Mouse (Mus musculus) forebrain, postnatal 0 days (tissue): ENCODE data around the gene Hist2h3c1. TPM values are rescaled to one million over a fixed set of nuclear protein-coding genes. Genes with fewer than 3 reads are reported as not detected.
"Not testable (repeated sequence)": the region's sequence is repeated elsewhere in the genome, so short reads cannot be mapped to it uniquely, and the experiment has no call there.

Experiments
- ATAC-seq: fragments of 200-750 bp; cut with Nextera tagmentation; 2 replicates; pipeline ENCODE4 v1.8.0; 2017; ENCODE audit warnings: mild to moderate bottlenecking, moderate library complexity
- DNase-seq: peaks from one replicate; pipeline ENCODE4 v3.0.0-alpha.2; 2015
- H3K27ac ChIP-seq: fragments of 300-500 bp; sonication (generic); 2 replicates; pipeline ENCODE4 v1.5.1; 2014; ENCODE audit warnings: low read depth, mild to moderate bottlenecking, antibody characterized with exemption, low read length, moderate library complexity, mixed read lengths
- H3K27me3 ChIP-seq: fragments of 300-500 bp; sonication (generic); 2 replicates; pipeline ENCODE4 v1.6.1; 2014; ENCODE audit warnings: mild to moderate bottlenecking, low read length, mixed read lengths; ENCODE audit not compliant: insufficient read depth
- H3K36me3 ChIP-seq: fragments of 300-500 bp; sonication (generic); 2 replicates; pipeline ENCODE4 v1.6.1; 2014; ENCODE audit warnings: mild to moderate bottlenecking, moderate library complexity; ENCODE audit not compliant: insufficient read depth
- H3K4me1 ChIP-seq: fragments of 300-500 bp; sonication (generic); 2 replicates; pipeline ENCODE4 v1.6.1; 2014; ENCODE audit warnings: antibody characterized with exemption; ENCODE audit not compliant: insufficient read depth
- H3K4me2 ChIP-seq: fragments of 300-500 bp; sonication (generic); 2 replicates; pipeline ENCODE4 v1.6.1; 2014; ENCODE audit warnings: low read depth, mild to moderate bottlenecking, moderate library complexity
- H3K4me3 ChIP-seq: fragments of 300-500 bp; sonication (generic); 2 replicates; pipeline ENCODE4 v1.5.1; 2014; ENCODE audit warnings: low read depth, low read length, mixed read lengths
- H3K9ac ChIP-seq: fragments of 300-500 bp; sonication (generic); 2 replicates; pipeline ENCODE4 v1.6.1; 2014; ENCODE audit warnings: mild to moderate bottlenecking
- H3K9me3 ChIP-seq: fragments of 300-500 bp; sonication (generic); 2 replicates; pipeline ENCODE4 v1.6.1; 2016; ENCODE audit warnings: low read length
- CTCF ChIP-seq: sonication (generic); IDR thresholded peaks from 2 replicates; pipeline ENCODE4 v1.5.1; 2016; ENCODE audit warnings: antibody characterized with exemption, control low read depth, low read depth
- WGBS: fragments of 180-500 bp; shearing (Covaris S2); extraction: QIAGEN DNeasy Blood & Tissue Kit; methylation state at CpG from one replicate; pipeline ENCODE4 v1.1.7; 2014; 5-methylcytosine and 5-hydroxymethylcytosine counted together
- polyA plus RNA-seq: library from polyadenylated mRNA; unstranded; fragments of >200 nt; fragmentation: Nextera tagmentation; extraction: Ambion mirVana; gene quantifications from 2 replicates; pipeline ENCODE4 v1.2.1, GENCODE M21; 2015
- total RNA-seq: library from RNA; depleted of rRNA; stranded (reverse); fragments of >200 nt; gene quantifications from 2 replicates; pipeline ENCODE4 v1.2.3, GENCODE M21; 2014

Gene Hist2h3c1
- total and polyA plus RNA-seq, 2 experiments from 2014 or later = not detected

- H3K4me2 ChIP-seq = peak overlapping the region; percentile 71
- H3K9ac ChIP-seq = peak overlapping the region; percentile 60
- no peaks in the 10 kb centered on the region for H3K36me3 ChIP-seq
- no peaks in the 10 kb centered on the region for H3K9me3 ChIP-seq
- under 1% methylated on average over 49 of the region's 49 CpGs for WGBS
- peak; percentile 82 for TF ChIP-seq CTCF
- peak; percentile 97 for DNase-seq
- no peaks in the 10 kb centered on the region for H3K27me3 ChIP-seq
- no peaks in the 10 kb centered on the region for H3K4me1 ChIP-seq
- peak; percentile 99 for ATAC-seq
- peak overlapping the region; percentile 84 for H3K27ac ChIP-seq
- peak overlapping the region; percentile 50 for H3K4me3 ChIP-seq
These were observed 31.5 kb downstream of the Hist2h3c1 start for GRCm38 (mm10) chr3:96277800-96278624.

GRCm38 (mm10) chr3:96280660-96281059 lies 34.2 kb downstream of the Hist2h3c1 start:
- H3K27me3 ChIP-seq = no peaks in the 10 kb centered on the region; the same call in 1 of the 2 replicates
- TF ChIP-seq CTCF = no peak
- H3K9ac ChIP-seq = no peak overlapping the region
- DNase-seq (no peak), ATAC-seq (no peak)
- H3K9me3 ChIP-seq = no peaks in the 10 kb centered on the region
- no peak overlapping the region for H3K4me2 ChIP-seq
- no peaks in the 10 kb centered on the region for H3K4me1 ChIP-seq
- no peak overlapping the region for H3K4me3 ChIP-seq
- WGBS = 52% methylated on average over 6 of the region's 6 CpGs
- H3K27ac ChIP-seq = no peak overlapping the region
- H3K36me3 ChIP-seq = no peaks in the 10 kb centered on the region

- Histone ChIP-seq H3K36me3 (no peaks in the 10 kb centered on the region), H3K27ac (no peak overlapping the region), H3K9ac (no peak overlapping the region), H3K4me1 (no peaks in the 10 kb centered on the region), H3K4me3 (no peak overlapping the region), H3K4me2 (no peak overlapping the region), H3K27me3 (peaks cover 2% of the 10 kb centered on the region; the same call in 1 of the 2 replicates), H3K9me3 (no peaks in the 10 kb centered on the region)
- 30% methylated on average over 4 of the region's 4 CpGs for WGBS
- ATAC-seq = peak; percentile 55
- DNase-seq = peak; percentile 76
- TF ChIP-seq CTCF = peak; percentile 71
These were observed 38.0 kb downstream of the Hist2h3c1 start for GRCm38 (mm10) chr3:96284457-96284856.

- not testable (repeated sequence) for H3K4me2 ChIP-seq, H3K4me1 ChIP-seq, DNase-seq, ATAC-seq, H3K36me3 ChIP-seq, H3K4me3 ChIP-seq, H3K9me3 ChIP-seq, H3K27me3 ChIP-seq, H3K9ac ChIP-seq, H3K27ac ChIP-seq
- WGBS = 91% methylated on average over 11 of the region's 11 CpGs
- peak; percentile 87 for TF ChIP-seq CTCF
These were observed 40.8 kb downstream of the Hist2h3c1 start for GRCm38 (mm10) chr3:96287334-96287733.

GRCm38 (mm10) chr3:96289201-96289600 lies 42.7 kb downstream of the Hist2h3c1 start:
- no peaks in the 10 kb centered on the region for H3K36me3 ChIP-seq
- no peak for DNase-seq
- H3K4me3 ChIP-seq = no peak overlapping the region
- no peak overlapping the region for H3K4me2 ChIP-seq
- no peaks in the 10 kb centered on the region for H3K9me3 ChIP-seq
- H3K4me1 ChIP-seq = no peaks in the 10 kb centered on the region
- no peak overlapping the region for H3K9ac ChIP-seq
- H3K27ac ChIP-seq = no peak overlapping the region
- ATAC-seq = no peak
- peaks cover 2% of the 10 kb centered on the region; the same call in 1 of the 2 replicates for H3K27me3 ChIP-seq
- WGBS = 71% methylated on average over 3 of the region's 3 CpGs
- TF ChIP-seq CTCF = no peak

- H3K4me2 ChIP-seq, H3K36me3 ChIP-seq, H3K27me3 ChIP-seq, H3K27ac ChIP-seq, H3K9ac ChIP-seq, ATAC-seq, H3K4me3 ChIP-seq, H3K4me1 ChIP-seq, DNase-seq, H3K9me3 ChIP-seq: not testable (repeated sequence)
- 98% methylated on average over 3 of the region's 3 CpGs for WGBS
These were observed 44.2 kb downstream of the Hist2h3c1 start for GRCm38 (mm10) chr3:96290727-96291126.

- no peak for TF ChIP-seq CTCF
These were observed 46.2 kb downstream of the Hist2h3c1 start for GRCm38 (mm10) chr3:96292641-96293040.

More at GRCm38 (mm10) chr3:96292641-96293040, 46.2 kb downstream of the Hist2h3c1 start:
- no peaks in the 10 kb centered on the region for H3K9me3 ChIP-seq
- DNase-seq (no peak), ATAC-seq (no peak)
- no peak overlapping the region for H3K27ac ChIP-seq
- H3K27me3 ChIP-seq = no peaks in the 10 kb centered on the region
- no peaks in the 10 kb centered on the region for H3K36me3 ChIP-seq
- no peak overlapping the region for H3K9ac ChIP-seq
- 65% methylated on average over 6 of the region's 6 CpGs for WGBS
- H3K4me3 ChIP-seq = no peak overlapping the region
- no peak overlapping the region for H3K4me2 ChIP-seq
- no peaks in the 10 kb centered on the region for H3K4me1 ChIP-seq
